Mouse (Mus musculus) naive thymus-derived CD4-positive, alpha-beta T cell, adult 2 months (primary cell): ENCODE results near the gene Tenm4.

Experiments used
- DNase-seq: peaks from one replicate; pipeline ENCODE4 v3.0.0-alpha.2; 2011; ENCODE audit warnings: low read depth

Tenm4 gene

GRCm38 (mm10) chr7:96525344-96525743 lies 354.3 kb downstream of the Tenm4 start:
- no peak for DNase-seq

GRCm38 (mm10) chr7:96530571-96531426 lies 359.8 kb downstream of the Tenm4 start:
- no peak for DNase-seq

GRCm38 (mm10) chr7:96531954-96532737 lies 361.1 kb downstream of the Tenm4 start:
- DNase-seq: no peak

- DNase-seq: no peak
These were observed 361.9 kb downstream of the Tenm4 start for GRCm38 (mm10) chr7:96532804-96533400.

- DNase-seq: no peak
These were observed 365.4 kb downstream of the Tenm4 start for GRCm38 (mm10) chr7:96536313-96536880.

- DNase-seq: no peak
These were observed 368.4 kb downstream of the Tenm4 start for GRCm38 (mm10) chr7:96539248-96540034.

- DNase-seq: no peak
These were observed 369.5 kb downstream of the Tenm4 start for GRCm38 (mm10) chr7:96540458-96541096.

- DNase-seq: no peak
These were observed 374.9 kb downstream of the Tenm4 start for GRCm38 (mm10) chr7:96545979-96546378.

GRCm38 (mm10) chr7:96551809-96552208 lies 380.8 kb downstream of the Tenm4 start:
- DNase-seq: no peak

- DNase-seq: no peak
These were observed 381.3 kb downstream of the Tenm4 start for GRCm38 (mm10) chr7:96552292-96552860.

- no peak for DNase-seq
These were observed 383.2 kb downstream of the Tenm4 start for GRCm38 (mm10) chr7:96554277-96554690.

GRCm38 (mm10) chr7:96555294-96555693 lies 384.2 kb downstream of the Tenm4 start:
- DNase-seq: no peak

GRCm38 (mm10) chr7:96556756-96557155 lies 385.7 kb downstream of the Tenm4 start:
- DNase-seq: no peak

- DNase-seq: no peak
These were observed 391.8 kb downstream of the Tenm4 start for GRCm38 (mm10) chr7:96562890-96563289.

- no peak for DNase-seq
These were observed 392.5 kb downstream of the Tenm4 start for GRCm38 (mm10) chr7:96563329-96564065.

GRCm38 (mm10) chr7:96565806-96566205 lies 394.8 kb downstream of the Tenm4 start:
- DNase-seq: no peak

- DNase-seq: no peak
These were observed 395.2 kb downstream of the Tenm4 start for GRCm38 (mm10) chr7:96566260-96566659.

GRCm38 (mm10) chr7:96568034-96568433 lies 397.0 kb downstream of the Tenm4 start:
- DNase-seq: no peak

- no peak for DNase-seq
These were observed 399.9 kb downstream of the Tenm4 start for GRCm38 (mm10) chr7:96570965-96571364.

- no peak for DNase-seq
These were observed 401.9 kb downstream of the Tenm4 start for GRCm38 (mm10) chr7:96572995-96573394.
